Mouse (Mus musculus): Measurements from ENCODE around the gene Vps9d1.

Vps9d1 gene

DNA sequence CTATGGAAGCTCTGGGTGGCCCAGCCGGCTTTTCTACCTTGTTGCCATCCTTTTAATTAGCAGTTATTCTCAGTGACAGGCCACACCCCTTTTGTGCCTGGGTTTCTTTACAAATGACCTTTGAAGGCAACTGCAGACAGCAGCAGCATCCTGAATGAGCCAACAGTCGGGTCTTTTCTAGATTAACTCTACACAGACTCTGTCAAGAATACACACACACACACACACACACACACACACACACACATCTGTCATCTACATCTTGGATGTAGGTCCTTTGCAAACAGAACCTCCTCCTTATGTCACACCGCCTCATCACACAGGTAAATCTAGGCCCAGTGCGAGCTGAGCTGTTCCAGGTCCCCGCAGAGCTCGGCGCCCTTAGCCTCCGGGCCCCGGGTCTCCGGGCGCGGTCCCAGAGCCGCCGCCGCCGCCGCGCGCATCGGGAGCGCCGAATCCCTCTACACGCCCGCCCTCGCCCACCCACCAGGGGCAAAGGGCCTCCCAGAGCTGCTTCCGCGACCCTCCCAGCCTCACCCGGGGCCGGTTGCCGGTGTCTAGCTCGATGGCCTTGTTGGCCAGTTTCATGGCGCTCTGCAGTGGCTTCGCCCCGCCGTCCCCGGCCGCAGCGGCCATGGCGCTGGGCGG lies 573 bp downstream of the Vps9d1 start:
- in situ Hi-C loops (cut with MboI, MseI) = no loop called here

DNA sequence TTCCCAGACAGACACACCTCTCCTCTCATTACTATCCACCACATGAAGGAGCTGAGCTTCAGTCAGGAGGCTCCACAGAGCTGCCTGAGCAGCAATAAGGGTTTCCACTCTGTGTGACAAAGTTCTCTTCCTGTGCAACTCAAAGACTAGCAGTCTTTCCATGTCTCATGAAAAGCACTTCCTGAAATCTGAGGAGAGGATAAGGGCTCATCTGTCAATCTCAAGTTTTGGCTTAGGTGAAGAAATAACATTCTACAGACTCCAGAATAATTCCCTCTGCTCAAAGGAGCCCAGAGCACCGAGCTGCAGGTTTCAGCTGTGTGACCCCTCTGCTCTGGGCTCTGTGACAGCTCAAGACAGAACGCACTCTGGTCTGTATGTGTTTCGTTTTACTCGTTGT lies 1.2 kb downstream of the Vps9d1 start:
- in situ Hi-C loops (cut with MboI, MseI) = no loop called here

DNA sequence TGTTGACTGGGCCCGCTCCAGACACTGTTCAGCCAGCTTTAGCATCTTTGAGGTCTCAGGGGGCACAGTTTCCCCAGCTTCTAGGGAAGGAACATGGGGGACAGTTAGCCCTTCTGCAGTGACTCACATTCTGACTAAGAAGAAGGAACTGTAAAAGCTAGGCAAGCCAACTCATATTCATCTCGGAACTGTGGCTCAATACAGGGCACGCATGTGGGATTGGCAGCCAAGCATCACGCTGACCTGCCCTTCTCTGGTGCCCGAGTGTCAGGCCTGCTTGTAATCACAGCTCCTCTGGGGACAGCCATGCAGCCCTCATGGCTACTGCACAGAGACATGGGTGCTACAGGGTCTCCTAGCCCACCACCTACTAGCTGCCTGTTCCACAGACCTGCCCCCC lies 3.2 kb downstream of the Vps9d1 start:
- in situ Hi-C loops (cut with MboI, MseI) = no loop called here

DNA sequence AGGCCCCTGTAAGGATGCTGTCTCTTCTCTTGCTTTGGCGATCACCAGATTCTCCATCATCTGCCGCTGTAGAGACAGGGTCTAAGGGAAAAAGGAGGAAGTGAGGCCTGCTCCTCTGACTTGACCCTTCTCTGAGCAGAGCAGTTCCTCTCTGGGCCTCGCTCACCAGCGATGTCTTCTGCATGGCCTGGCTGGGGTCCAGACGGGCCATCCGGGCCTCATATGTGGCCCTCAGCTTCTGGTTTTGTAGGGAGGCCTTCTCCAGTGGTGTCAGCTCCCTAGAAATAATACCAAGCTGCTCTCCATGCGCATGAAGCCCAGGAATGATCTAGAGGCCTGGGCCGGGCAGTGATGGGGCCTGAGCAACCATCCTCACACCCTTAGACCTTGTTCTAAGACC lies 5.6 kb downstream of the Vps9d1 start:
- in situ Hi-C loops (cut with MboI, MseI) = loop anchor here (25.0 kb wide), 1 partner anchor 339 kb away; no protein-coding TSS in a partner anchor

DNA sequence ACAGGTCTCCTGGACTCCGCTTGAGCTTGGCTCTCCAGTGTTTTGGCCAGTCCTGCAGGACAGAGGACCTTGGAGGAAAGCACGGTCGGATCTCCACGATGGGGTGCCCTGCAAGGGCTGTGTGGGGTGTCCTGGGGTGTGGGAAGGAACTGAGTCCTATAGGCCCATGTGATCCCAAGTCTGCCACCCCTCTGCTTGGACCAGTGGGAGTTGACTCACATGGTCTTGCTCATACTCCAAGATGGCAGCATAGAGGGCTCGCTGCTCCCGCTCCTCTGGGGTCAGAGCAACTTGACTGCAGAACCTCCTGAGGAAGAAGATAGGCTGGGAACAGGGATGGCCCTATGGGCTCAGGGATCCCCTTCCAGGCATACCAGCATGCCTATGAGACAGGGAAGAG lies 6.4 kb downstream of the Vps9d1 start:
- in situ Hi-C loops (cut with MboI, MseI) = loop anchor here (25.0 kb wide), 1 partner anchor 340 kb away; no protein-coding TSS in a partner anchor

DNA sequence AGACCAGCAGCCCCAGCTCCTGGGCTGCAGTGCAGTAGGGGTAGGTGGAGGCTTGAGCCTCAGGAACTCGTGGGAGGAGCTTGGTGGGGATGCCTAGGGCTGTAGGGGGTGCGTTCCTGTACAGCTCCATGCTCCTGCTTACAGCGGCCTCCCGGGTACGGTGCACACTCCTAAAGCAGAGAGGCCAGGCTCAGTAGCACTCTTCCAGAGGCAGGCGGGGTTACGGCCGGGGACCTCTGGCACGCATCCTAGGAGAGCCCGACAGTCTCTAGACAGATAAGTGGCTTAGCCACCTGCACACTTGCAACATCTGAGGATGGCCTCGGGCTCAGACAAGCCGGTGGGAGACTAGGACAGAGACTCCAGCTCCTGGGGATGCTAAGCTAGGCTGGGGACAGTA lies 8.6 kb downstream of the Vps9d1 start:
- in situ Hi-C loops (cut with MboI, MseI) = loop anchor here (25.0 kb wide), 1 partner anchor 342 kb away; no protein-coding TSS in a partner anchor

DNA sequence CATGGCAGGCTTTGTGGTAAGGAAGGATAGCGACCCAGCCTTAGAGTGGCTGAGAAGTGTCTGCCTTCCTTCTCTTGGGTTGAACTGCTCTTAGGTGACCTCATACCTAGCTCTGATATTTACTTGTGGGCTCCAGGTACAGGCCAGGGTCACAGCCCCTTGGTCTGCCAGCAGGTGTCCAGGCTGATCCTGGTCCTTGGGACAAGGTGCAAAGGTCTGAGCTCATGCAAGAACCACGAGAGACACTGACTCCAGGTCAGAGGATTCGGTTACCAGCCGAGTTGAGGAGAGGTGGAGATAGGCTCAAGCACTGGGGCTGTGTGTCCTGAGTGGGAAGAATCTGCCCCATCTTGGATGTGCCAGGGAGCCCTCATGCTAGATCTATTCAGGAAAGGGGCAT lies 9.8 kb downstream of the Vps9d1 start:
- in situ Hi-C loops (cut with MboI, MseI) = loop anchor here (25.0 kb wide), 1 partner anchor 343 kb away; no protein-coding TSS in a partner anchor

DNA sequence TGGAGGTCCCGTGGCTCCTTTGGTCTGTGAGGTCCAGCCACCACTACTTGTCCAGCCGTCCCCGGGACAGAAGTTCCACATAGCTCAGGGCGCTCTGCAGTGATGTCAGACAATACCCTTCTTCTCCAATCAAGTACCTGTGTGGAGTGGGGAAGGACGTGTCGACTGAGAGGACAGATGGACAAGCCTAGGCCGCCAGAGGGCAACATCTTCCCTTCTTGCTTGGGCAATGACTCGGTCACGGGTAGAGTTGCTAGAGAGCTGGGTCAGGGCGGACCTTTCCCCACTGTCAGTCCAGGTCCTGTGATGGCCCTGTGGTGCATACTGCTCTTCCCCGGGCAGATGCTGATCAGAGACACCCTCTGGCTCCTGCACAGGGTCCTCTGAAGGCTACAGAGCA lies 11.1 kb downstream of the Vps9d1 start:
- in situ Hi-C loops (cut with MboI, MseI) = loop anchor here (25.0 kb wide), 1 partner anchor 344 kb away; no protein-coding TSS in a partner anchor

DNA sequence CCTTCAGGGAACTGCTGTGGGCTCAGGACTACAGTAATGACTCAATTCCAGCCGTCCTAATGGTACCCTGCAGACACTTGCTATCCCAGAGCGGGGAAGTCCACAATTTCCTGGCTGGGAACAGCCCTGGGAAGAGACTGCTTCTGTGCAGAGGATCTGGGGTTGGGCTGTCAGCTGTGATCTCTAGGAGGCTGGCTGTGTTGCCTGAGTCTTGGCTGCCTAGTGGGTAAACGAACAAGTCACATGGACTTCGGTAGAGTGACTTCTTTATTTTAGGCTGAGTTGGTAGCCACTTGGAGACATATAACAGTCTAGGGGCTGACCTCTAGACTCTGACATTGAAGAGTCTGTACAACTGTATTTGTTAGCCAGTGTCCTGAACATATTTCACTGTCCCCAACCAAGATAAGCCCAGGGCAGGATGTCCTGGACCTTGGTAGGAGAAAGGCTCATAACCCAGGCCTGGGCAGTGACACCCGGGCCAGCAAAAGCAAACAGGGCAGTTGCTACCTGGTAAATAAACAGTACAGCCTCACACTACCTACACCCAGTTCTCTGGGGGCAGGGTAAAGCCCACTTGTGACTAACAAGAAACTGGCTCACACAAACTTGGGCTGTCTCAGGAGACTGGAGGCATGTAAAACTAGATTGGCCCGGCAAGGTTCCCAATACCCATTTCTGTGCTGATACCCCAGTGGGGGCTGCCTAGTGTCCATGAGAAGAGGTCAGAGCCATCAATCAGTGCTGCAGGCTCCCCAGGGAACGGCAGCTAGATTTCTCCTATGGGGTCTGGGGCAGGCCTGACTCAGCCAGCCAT lies 11.8 kb downstream of the Vps9d1 start:
- in situ Hi-C loops (cut with MboI, MseI) = loop anchor here (25.0 kb wide), 1 partner anchor 345 kb away; no protein-coding TSS in a partner anchor

DNA sequence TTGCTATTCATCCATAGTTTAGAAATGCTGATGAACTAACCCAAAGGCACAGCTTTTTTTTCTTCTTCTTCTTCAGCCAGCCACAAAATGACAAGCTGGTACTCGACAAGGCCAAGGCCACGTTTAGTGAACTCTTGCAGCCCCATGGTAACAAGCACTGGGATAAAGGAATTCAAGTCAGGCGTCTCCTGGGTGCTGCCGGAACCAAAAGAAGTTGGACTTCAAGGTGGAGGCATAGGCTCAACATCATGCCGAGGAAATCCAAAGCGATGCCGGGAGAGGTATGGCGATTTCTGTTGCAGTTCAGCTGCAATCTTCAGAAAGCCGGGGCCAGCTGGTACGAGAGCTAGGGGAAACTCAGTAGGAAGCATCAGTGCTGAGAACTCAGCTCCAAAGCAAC lies 14.8 kb downstream of the Vps9d1 start:
- in situ Hi-C loops (cut with MboI, MseI) = loop anchor here (25.0 kb wide), 1 partner anchor 348 kb away; no protein-coding TSS in a partner anchor

DNA sequence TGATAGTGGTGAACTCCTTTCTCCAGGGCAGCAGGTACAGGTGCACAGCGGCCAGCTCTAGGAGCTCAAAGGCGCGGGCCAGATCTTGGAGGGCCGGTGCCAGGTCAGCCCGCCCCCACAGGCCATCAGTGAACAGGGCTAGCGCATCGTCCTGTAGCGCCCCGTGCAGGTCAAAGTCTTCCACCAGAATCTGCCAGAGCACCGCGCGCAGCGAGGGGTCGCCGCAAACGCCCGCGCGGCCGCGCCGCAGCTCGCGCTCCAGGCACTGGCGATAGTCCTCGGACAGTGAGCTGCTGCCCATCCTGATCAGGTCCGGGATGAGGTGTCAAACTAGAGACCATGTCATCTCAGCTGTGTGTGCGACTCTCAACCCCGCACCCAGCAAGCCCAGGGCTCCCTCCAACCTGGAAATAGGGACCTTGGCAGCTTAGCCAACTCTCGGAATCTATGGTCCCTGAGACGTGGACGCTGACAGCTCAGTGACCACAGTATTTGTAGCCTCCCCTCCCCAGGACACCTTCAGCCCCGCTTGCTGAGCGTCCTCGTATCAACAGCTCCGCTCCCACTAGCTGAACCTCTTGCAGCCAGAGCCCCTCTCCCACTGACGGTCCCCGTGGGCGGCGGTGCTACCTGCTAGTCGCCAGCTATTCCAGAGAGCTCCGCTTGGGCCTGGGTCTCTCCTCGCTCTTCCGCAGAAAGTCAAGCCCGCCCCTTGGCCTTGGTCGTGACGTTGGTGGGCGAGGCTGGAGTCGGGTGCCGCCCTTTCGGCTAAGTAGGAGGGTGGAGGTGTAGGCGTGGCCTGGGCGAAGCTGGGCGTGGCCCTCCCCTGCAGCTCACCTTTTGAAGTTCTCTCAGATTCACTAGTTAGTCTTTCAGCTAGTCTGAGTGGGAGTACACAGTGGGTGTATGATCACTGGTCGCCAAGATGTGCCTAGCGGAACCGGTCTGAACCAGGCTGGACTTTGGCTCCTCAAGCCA lies 18.3 kb downstream of the Vps9d1 start, which contains the start of gene Spata2l:
Gene Spata2l (minus strand): TSS at position 714 of the 978 bp plus-strand sequence.
- in situ Hi-C loops (cut with MboI, MseI) = loop anchor here (25.0 kb wide), 1 partner anchor 351 kb away; no protein-coding TSS in a partner anchor

DNA sequence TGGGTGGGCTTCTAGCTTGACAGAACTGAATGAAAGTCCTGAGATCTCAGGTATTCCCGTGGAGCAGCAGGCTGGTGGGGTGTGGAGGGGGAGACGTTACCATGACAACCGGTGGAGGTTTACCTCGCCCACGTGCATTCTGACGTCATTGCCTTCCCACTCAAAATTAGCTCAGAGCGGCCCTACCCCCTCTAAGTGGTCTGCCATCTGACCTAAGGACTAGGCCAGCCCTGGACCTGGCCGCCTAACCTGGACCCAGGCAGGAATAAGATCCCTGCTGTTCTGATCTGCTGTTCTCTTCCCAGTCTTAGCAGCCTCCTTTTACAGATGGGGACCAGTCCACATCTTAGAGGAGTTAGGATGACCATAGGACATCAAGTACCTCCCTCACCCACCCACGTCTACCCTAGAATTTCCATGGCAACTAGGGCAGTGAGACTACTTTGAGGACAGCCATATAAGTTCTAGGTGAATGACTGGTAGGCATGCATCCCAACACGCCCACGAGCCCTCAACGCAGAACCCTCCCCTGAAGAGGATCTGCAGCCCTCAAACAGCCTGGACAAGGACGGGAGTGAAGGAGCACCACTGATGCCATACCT lies 19.1 kb downstream of the Vps9d1 start:
- in situ Hi-C loops (cut with MboI, MseI) = loop anchor here (25.0 kb wide), 1 partner anchor 352 kb away; no protein-coding TSS in a partner anchor

DNA sequence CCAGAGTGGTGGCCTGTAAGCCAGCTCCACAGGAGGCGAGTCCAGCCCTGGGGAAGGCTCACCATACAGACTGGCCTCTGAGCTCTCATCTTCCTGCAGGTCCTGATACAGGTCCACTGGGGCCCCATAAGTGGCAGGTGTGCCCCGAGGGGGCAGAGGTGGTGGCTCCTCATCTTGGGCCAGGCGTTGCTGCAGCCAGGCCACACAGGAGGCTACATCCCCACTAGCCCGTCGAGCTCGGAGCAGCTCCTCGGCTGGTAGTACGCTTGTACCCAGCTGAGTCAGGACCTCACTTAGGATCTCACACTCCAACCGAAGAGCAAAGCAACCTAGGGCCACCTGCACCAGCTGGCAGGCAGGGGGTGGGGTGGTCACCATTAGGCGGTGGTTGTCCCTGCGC lies 20.4 kb downstream of the Vps9d1 start:
- in situ Hi-C loops (cut with MboI, MseI) = loop anchor here (25.0 kb wide), 1 partner anchor 354 kb away; no protein-coding TSS in a partner anchor

DNA sequence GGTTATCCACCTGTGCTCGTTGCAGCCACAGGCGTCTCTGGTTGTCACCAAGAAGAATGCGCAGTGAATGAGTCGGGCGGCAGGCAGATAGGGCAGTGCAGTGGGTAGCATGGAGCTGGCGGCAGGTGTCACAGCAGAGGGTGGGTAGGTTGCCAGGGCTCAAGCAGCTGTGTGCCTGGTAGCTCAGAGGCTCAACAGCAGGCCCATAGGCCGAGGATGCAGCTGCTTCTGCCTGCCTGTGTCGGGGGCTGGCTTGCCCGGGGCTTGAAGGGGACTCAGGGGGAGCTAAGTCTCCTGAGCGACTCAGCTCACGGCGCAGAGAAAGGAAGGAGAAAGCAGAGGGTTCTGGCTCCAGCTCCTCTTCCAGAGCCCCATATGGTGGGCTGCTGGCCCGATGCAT lies 20.8 kb downstream of the Vps9d1 start:
- in situ Hi-C loops (cut with MboI, MseI) = loop anchor here (25.0 kb wide), 1 partner anchor 354 kb away; no protein-coding TSS in a partner anchor

DNA sequence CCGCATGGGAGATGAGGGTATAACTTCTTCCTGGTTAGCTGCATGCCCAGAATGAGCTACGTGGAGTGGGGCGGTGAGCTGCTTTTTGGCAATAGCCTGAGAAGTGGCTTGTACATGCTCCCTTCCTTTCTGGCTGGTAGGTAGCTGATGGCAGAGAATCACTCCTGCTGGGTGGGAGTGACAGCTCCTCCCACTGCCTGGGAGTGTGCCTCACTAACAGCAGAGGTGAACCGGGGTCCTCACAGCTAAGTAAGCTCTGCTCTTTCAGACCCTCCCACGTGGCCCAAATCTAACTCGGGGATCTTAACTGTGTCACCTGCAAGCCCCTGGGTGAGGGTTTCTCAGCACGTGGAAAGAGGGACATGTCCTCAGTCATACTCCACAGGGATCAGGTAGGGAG lies 21.6 kb downstream of the Vps9d1 start:
- in situ Hi-C loops (cut with MboI, MseI) = loop anchor here (25.0 kb wide), 1 partner anchor 355 kb away; no protein-coding TSS in a partner anchor

DNA sequence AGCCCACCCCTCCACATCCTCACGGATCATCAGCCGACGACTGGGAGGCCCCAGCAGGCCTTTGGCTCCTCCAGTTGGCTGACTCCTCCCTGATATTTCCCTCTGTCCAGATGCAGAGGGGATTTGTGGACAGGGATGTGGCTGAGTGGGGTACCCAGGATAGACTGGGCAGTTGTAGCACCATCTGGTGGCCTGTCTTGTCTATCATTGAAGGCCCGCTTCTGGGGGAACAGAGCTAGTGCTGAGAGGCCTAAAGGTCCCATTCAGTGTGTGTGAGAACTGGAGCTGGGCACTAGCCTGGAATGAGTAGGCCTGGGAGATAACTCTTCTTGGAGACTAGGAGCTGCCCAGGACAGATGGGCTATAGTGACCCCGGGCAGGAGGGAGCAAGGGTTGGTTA lies 22.4 kb downstream of the Vps9d1 start:
- in situ Hi-C loops (cut with MboI, MseI) = loop anchor here (25.0 kb wide), 1 partner anchor 356 kb away; no protein-coding TSS in a partner anchor

DNA sequence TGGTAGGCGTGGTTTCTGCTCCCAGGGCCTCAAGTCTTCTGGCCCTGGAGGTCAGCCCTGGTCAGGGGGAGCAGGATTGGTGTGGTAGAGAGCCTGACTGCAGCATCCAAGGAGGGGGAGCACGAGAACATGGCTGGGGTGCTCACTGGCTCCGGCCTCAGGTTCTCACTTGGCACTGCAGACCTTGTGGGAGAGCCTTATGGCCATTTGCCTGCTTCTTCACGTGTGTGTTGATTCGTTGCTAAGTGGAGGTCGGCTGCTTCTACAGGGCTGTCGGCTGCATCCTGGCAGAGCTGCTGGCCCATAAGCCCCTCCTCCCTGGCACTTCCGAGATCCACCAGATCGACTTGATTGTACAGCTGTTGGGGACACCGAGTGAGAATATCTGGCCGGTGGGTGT lies 23.8 kb downstream of the Vps9d1 start:
- in situ Hi-C loops (cut with MboI, MseI) = loop anchor here (25.0 kb wide), 1 partner anchor 357 kb away; no protein-coding TSS in a partner anchor

DNA sequence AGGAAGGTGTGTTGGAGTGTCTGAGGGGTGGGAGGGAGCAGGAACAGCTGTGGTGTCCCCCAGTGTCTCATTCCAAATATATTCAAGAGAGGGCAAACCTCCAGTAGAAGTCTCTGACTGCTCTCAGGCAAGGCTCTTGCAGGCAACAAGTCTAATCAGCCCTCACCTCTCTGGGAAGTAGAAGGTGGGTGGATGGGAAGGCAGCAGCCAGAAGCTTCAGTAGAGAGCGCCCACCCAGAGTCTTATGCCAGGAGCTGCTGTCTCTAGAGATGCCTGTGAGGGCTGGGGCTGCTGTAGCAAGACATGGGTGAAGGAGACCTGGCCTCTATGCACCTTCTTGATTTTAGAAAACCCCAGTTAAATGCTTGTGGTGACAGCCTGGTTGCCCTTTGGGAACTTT lies 25.7 kb downstream of the Vps9d1 start:
- in situ Hi-C loops (cut with MboI, MseI) = loop anchor here (25.0 kb wide), 1 partner anchor 359 kb away; no protein-coding TSS in a partner anchor

DNA sequence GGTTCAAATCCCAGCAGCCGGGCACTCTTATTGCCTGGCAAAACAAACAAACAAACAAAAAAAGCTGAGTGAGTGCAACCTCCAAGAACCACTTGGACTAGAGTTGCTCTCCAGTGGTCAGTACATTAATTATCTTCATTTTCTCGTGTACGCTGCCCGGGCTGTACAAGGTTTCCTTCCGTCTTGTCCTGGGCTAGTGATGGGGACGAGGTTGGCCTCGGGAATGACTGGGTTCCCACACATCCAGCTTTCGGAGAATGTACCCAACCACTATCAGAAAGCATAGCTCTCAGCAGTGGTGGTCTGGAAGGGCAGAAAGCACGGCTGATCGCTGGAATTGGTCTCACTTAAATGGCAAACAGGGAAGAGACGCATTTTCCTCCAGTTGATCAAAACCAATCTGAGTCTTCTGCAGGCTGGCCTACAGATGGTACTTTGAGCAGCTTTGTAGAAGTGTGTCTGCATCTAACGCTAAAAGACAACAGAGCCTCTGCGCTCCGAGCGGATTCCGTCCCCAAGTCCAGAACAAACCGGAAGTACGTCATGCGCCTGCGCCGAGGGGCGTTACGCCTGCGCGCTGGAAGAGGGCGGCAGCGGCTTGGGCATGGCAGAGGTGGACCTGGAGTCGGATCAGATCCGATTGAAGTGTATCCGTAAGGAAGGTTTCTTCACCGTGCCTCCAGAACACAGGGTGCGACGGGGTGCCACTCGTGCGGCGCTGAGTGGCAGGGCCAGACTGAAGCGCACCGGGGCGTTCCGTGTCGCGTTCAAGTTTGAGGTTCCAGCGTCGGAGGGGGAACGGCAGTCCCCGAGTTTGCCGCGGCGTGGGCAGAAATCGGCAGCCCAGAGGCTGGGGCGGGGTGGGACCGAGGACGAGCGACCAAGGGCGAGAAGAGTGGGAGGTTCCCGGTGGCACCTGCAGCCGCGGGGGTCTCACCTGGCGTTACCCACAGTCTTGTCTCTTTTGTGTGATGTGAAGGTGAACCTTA lies 29.6 kb downstream of the Vps9d1 start, which contains the start of gene Cdk10:
Gene Cdk10 (plus strand): TSS at position 565 of the 989 bp plus-strand sequence.
- in situ Hi-C loops (cut with MboI, MseI) = loop anchor here (25.0 kb wide), 1 partner anchor 363 kb away; no protein-coding TSS in a partner anchor

All from T-helper 2 cell (primary cell).